Mouse (Mus musculus) bone marrow, adult 2 months (tissue): ENCODE results near the gene Aup1. TPM values are rescaled to one million over a fixed set of nuclear protein-coding genes. Genes with fewer than 3 reads are reported as not detected.
A peak's percentile ranks its signal among the peaks of the same experiment; 100 is the strongest.

Experiments
- H3K27ac ChIP-seq: fragments of 200-500 bp; 2 replicates; pipeline ENCODE4 v1.5.1; 2012; ENCODE audit warnings: low read depth, mild to moderate bottlenecking, control low read depth, inconsistent platforms, low read length; ENCODE audit not compliant: control insufficient read depth, poor library complexity, insufficient read depth
- H3K4me1 ChIP-seq: fragments of 200-500 bp; 2 replicates; pipeline ENCODE4 v1.6.1; 2011; ENCODE audit warnings: low read length; ENCODE audit not compliant: control insufficient read depth, insufficient read depth
- H3K4me3 ChIP-seq: fragments of 200-500 bp; replicated peaks from 2 replicates; pipeline ENCODE3; 2011; ENCODE audit warnings: mild to moderate bottlenecking, low read depth, low read length, control low read depth; ENCODE audit not compliant: control insufficient read depth
- CTCF ChIP-seq: fragments of 200-500 bp; IDR thresholded peaks from 2 replicates; pipeline ENCODE4 v1.5.1; 2011; ENCODE audit warnings: low read length, control low read depth; ENCODE audit not compliant: control insufficient read depth, insufficient read depth
- POLR2A ChIP-seq: fragments of 200-500 bp; IDR thresholded peaks from 2 replicates; pipeline ENCODE4 v1.6.1; 2011; ENCODE audit warnings: low read depth, mild to moderate bottlenecking, control low read depth, low read length, borderline replicate concordance; ENCODE audit not compliant: control insufficient read depth
- WGBS: fragments of 180-500 bp; shearing (Covaris S2); methylation state at CpG from one replicate; pipeline ENCODE4 v1.1.7; 2018; 5-methylcytosine and 5-hydroxymethylcytosine counted together
- polyA plus RNA-seq: library from polyadenylated mRNA; stranded (reverse); fragments of >200 nt; gene quantifications from 2 replicates; pipeline ENCODE4 v1.2.4, GENCODE M21; 2011; ENCODE audit warnings: low replicate concordance; ENCODE audit not compliant: missing spikeins, insufficient read depth, insufficient read length

Gene Aup1
- polyA plus RNA-seq, 1 experiment: 337 TPM

GRCm38 (mm10) chr6:83092416-83093127 is 38.3 kb downstream of the Aup1 start:
- no peak for TF ChIP-seq CTCF
- no peak for TF ChIP-seq POLR2A
- Histone ChIP-seq H3K4me3 (no peak overlapping the region), H3K4me1 (peaks cover 1% of the 10 kb centered on the region; the same call in 1 of the 2 replicates), H3K27ac (no peak overlapping the region)
- WGBS: 10% methylated on average over 6 of the region's 6 CpGs

GRCm38 (mm10) chr6:83095968-83096367 is 41.6 kb downstream of the Aup1 start:
- Histone ChIP-seq H3K4me1 (peaks cover 1% of the 10 kb centered on the region; the same call in 1 of the 2 replicates), H3K27ac (no peak overlapping the region), H3K4me3 (no peak overlapping the region)
- no peak for TF ChIP-seq CTCF
- no peak for TF ChIP-seq POLR2A
- 51% methylated on average over 6 of the region's 6 CpGs for WGBS

GRCm38 (mm10) chr6:83098411-83098810 is 44.1 kb downstream of the Aup1 start:
- 80% methylated on average over 2 of the region's 2 CpGs for WGBS

GRCm38 (mm10) chr6:83101316-83101687 is 47.0 kb downstream of the Aup1 start, which contains the start of the genes Ccdc142 and Gm42688:
Gene Ccdc142 (plus strand): TSS chr6:83101601.
Gene Gm42688 (plus strand): TSS chr6:83101617.
- Histone ChIP-seq H3K27ac (peak within 1 kb of the TSS; percentile 79), H3K4me1 (no peaks in the 10 kb centered on the region; the same call in 1 of the 2 replicates), H3K4me3 (peak within 1 kb of the TSS; percentile 87)
- peak; percentile 52; the same call in 1 of the 2 replicates for TF ChIP-seq POLR2A
- TF ChIP-seq CTCF: peak; percentile 72
- WGBS: under 1% methylated on average over 25 of the region's 25 CpGs

More at GRCm38 (mm10) chr6:83098411-83098810, 44.1 kb downstream of the Aup1 start:
- H3K4me1 ChIP-seq: peaks cover 1% of the 10 kb centered on the region; the same call in 1 of the 2 replicates
- no peak overlapping the region for H3K4me3 ChIP-seq
- TF ChIP-seq CTCF: no peak
- TF ChIP-seq POLR2A: no peak
- no peak overlapping the region for H3K27ac ChIP-seq

- under 1% methylated on average over 74 of the region's 74 CpGs for WGBS
- TF ChIP-seq CTCF: peak; percentile 45; the same call in 1 of the 2 replicates
- peak; percentile 49; the same call in 1 of the 2 replicates for TF ChIP-seq POLR2A
Observed at GRCm38 (mm10) chr6:83101688-83102556, 47.6 kb downstream of the Aup1 start.

GRCm38 (mm10) chr6:83103130-83103650 is 48.9 kb downstream of the Aup1 start:
- 89% methylated on average over 11 of the region's 11 CpGs for WGBS
- no peak overlapping the region for H3K27ac ChIP-seq
- no peaks in the 10 kb centered on the region; the same call in 1 of the 2 replicates for H3K4me1 ChIP-seq
- TF ChIP-seq CTCF (no peak), POLR2A (no peak)
- no peak overlapping the region for H3K4me3 ChIP-seq

More at GRCm38 (mm10) chr6:83101688-83102556, 47.6 kb downstream of the Aup1 start:
- H3K4me1 ChIP-seq: no peaks in the 10 kb centered on the region; the same call in 1 of the 2 replicates
- H3K27ac ChIP-seq: peak overlapping the region; percentile 79
- peak overlapping the region; percentile 87 for H3K4me3 ChIP-seq

- H3K4me1 ChIP-seq: no peaks in the 10 kb centered on the region; the same call in 1 of the 2 replicates
- no peak overlapping the region for H3K4me3 ChIP-seq
- WGBS: 87% methylated on average over 4 of the region's 4 CpGs
- H3K27ac ChIP-seq: no peak overlapping the region
- no peak for TF ChIP-seq CTCF
- no peak for TF ChIP-seq POLR2A
Observed at GRCm38 (mm10) chr6:83104158-83104557, 49.8 kb downstream of the Aup1 start.

Other genes with a start within 250 kb of the Aup1 start
- 0.65 and 3.2 TPM in 2 replicates for gene Sema4f, start 114.8 kb upstream of the Aup1 start, polyA plus RNA-seq
- gene M1ap, start 107.6 kb upstream of the Aup1 start, polyA plus RNA-seq: 3.6 and 10.3 TPM in 2 replicates
- gene Dok1, start 21.1 kb upstream of the Aup1 start, polyA plus RNA-seq: 26.6 and 39.6 TPM in 2 replicates
- gene Loxl3, start 20.3 kb upstream of the Aup1 start, polyA plus RNA-seq: 6.9 and 13.3 TPM in 2 replicates
- 115 and 145 TPM in 2 replicates for gene Htra2, start 752 bp downstream of the Aup1 start, polyA plus RNA-seq
- 5.3 and 13.5 TPM in 2 replicates for gene Dqx1, start 3.3 kb downstream of the Aup1 start, polyA plus RNA-seq
- gene Tlx2, start 15.8 kb downstream of the Aup1 start, polyA plus RNA-seq: not detected in 2 replicates
- gene Pcgf1, start 23.3 kb downstream of the Aup1 start, polyA plus RNA-seq: 32.0 and 40.8 TPM in 2 replicates
- not detected in 2 replicates for gene Lbx2, start 31.8 kb downstream of the Aup1 start, polyA plus RNA-seq
- 1.1 and 2.5 TPM in 2 replicates for gene Ccdc142, start 47.1 kb downstream of the Aup1 start, polyA plus RNA-seq
- 4.2 and 7.7 TPM in 2 replicates for gene Gm42688, start 47.1 kb downstream of the Aup1 start, polyA plus RNA-seq
- 20.2 and 49.7 TPM in 2 replicates for gene Mrpl53, start 54.5 kb downstream of the Aup1 start, polyA plus RNA-seq
- gene Mogs, start 61.0 kb downstream of the Aup1 start, polyA plus RNA-seq: 20.6 and 29.6 TPM in 2 replicates
- gene Wbp1, start 67.0 kb downstream of the Aup1 start, polyA plus RNA-seq: 30.0 and 41.2 TPM in 2 replicates
- gene Ino80b, start 70.9 kb downstream of the Aup1 start, polyA plus RNA-seq: 6.6 and 16.6 TPM in 2 replicates
- gene Rtkn, start 80.9 kb downstream of the Aup1 start, polyA plus RNA-seq: 1.3 and 1.6 TPM in 2 replicates
- gene Wdr54, start 101.9 kb downstream of the Aup1 start, polyA plus RNA-seq: not detected in 2 replicates
- gene 1700003E16Rik, start 101.9 kb downstream of the Aup1 start, polyA plus RNA-seq: not detected in 2 replicates
- gene Dctn1, start 111.4 kb downstream of the Aup1 start, polyA plus RNA-seq: 31.5 and 76.8 TPM in 2 replicates
- gene Slc4a5, start 165.3 kb downstream of the Aup1 start, polyA plus RNA-seq: 1.1 TPM in 1 of 2 replicates, not detected in the other